Mouse (Mus musculus) bone marrow, adult 2 months (tissue): Measurements from ENCODE around the gene Cpm. TPM values are rescaled to one million over a fixed set of nuclear protein-coding genes. Genes with fewer than 3 reads are reported as not detected.

Source experiments
- H3K27ac ChIP-seq: fragments of 200-500 bp; 2 replicates; pipeline ENCODE4 v1.5.1; 2012; ENCODE audit warnings: low read depth, mild to moderate bottlenecking, control low read depth, inconsistent platforms, low read length; ENCODE audit not compliant: control insufficient read depth, poor library complexity, insufficient read depth
- H3K4me1 ChIP-seq: fragments of 200-500 bp; 2 replicates; pipeline ENCODE4 v1.6.1; 2011; ENCODE audit warnings: low read length; ENCODE audit not compliant: control insufficient read depth, insufficient read depth
- H3K4me3 ChIP-seq: fragments of 200-500 bp; replicated peaks from 2 replicates; pipeline ENCODE3; 2011; ENCODE audit warnings: mild to moderate bottlenecking, low read depth, low read length, control low read depth; ENCODE audit not compliant: control insufficient read depth
- CTCF ChIP-seq: fragments of 200-500 bp; IDR thresholded peaks from 2 replicates; pipeline ENCODE4 v1.5.1; 2011; ENCODE audit warnings: low read length, control low read depth; ENCODE audit not compliant: control insufficient read depth, insufficient read depth
- POLR2A ChIP-seq: fragments of 200-500 bp; IDR thresholded peaks from 2 replicates; pipeline ENCODE4 v1.6.1; 2011; ENCODE audit warnings: low read depth, mild to moderate bottlenecking, control low read depth, low read length, borderline replicate concordance; ENCODE audit not compliant: control insufficient read depth
- WGBS: fragments of 180-500 bp; shearing (Covaris S2); methylation state at CpG from one replicate; pipeline ENCODE4 v1.1.7; 2018; 5-methylcytosine and 5-hydroxymethylcytosine counted together
- polyA plus RNA-seq: library from polyadenylated mRNA; stranded (reverse); fragments of >200 nt; gene quantifications from 2 replicates; pipeline ENCODE4 v1.2.4, GENCODE M21; 2011; ENCODE audit warnings: low replicate concordance; ENCODE audit not compliant: missing spikeins, insufficient read depth, insufficient read length

Cpm gene
- polyA plus RNA-seq, 1 experiment: 11.6 TPM

DNA sequence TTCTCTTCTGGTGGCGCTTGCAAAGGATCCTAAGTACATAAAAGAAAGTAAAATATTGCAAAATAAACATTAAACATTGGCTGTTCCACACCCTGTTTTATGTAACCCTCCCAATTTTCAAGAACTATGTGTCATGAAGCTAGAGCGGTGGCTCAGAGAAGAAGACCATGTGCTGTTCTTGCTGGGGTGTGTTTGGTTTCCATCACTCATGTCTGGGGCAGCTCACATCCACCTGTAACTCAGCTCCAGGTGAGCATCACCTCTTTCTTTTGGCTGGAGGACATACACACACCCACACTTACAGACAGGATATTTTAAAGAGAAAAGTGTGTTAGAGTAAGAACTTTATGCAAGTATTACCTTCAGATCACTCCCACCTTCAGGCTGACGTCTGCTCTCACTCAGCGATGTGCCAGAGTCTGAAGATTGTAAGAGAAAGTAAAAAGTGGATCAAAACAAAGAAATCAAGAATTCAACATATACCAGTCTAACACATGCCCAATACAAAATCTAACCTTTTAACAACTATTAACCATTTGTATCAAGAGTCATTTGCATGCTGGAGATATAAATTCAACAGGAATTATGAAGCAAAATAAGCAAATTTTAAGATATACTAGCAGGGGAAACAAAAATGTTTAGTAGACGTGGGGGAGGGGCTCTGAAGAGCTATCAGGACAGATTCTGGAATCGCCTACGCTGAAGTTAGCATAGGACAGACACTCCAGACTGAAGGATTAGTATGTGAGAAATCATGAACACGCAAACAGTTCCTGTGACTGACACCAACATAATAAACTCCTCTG is 66.9 kb downstream of the Cpm start:
- Histone ChIP-seq H3K27ac (no peak overlapping the region), H3K4me3 (no peak overlapping the region), H3K4me1 (no peaks in the 10 kb centered on the region; the same call in 1 of the 2 replicates)
- TF ChIP-seq CTCF (no peak), POLR2A (no peak)
- 91% methylated on average over 8 of the region's 8 CpGs for WGBS

- TF ChIP-seq POLR2A (no peak), CTCF (no peak)
- H3K4me1 ChIP-seq: no peaks in the 10 kb centered on the region; the same call in 1 of the 2 replicates
- no peak overlapping the region for H3K27ac ChIP-seq
- 92% methylated on average over 6 of the region's 6 CpGs for WGBS
- H3K4me3 ChIP-seq: no peak overlapping the region
These were observed 67.7 kb downstream of the Cpm start for GRCm38 (mm10) chr10:117696827-117697560.

DNA sequence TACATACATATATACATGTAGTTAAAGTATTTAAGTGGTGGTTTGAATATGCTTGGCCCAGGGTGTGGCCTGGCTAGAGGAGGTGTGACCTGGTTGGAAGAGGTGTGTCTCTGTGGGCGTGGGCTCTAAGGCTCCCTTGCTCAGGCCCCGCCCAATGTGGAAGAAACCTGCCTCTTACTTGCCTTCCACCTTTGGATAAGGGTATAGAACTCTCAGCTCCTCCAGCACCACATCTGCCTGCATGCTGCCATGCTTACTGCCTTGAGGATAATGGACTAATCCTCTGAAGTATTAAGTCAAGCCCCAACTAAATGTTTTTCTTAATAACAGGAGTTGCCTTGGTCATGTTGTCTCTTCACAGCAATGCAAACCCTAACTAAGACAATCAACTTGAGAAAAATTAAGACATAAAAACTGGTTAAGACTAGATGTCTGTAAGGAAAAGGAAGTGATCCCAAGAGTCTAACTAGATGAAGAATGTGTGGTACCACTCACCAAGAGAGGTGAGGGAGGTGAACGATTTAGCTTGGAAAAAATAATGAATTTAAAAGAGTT is 68.3 kb downstream of the Cpm start:
- WGBS: 94% methylated on average over 3 of the region's 3 CpGs
- TF ChIP-seq POLR2A (no peak), CTCF (no peak)

GRCm38 (mm10) chr10:117698313-117699138 is 69.2 kb downstream of the Cpm start:
- TF ChIP-seq POLR2A (no peak), CTCF (no peak)
- no peak overlapping the region for H3K4me3 ChIP-seq
- H3K27ac ChIP-seq: no peak overlapping the region
- H3K4me1 ChIP-seq: no peaks in the 10 kb centered on the region; the same call in 1 of the 2 replicates
- WGBS: 96% methylated on average over 10 of the region's 10 CpGs

More for the DNA sequence above, 68.3 kb downstream of the Cpm start:
- Histone ChIP-seq H3K4me3 (no peak overlapping the region), H3K27ac (no peak overlapping the region), H3K4me1 (no peaks in the 10 kb centered on the region; the same call in 1 of the 2 replicates)

GRCm38 (mm10) chr10:117699914-117700313 is 70.6 kb downstream of the Cpm start:
- WGBS: 98% methylated on average over 4 of the region's 4 CpGs
- no peak for TF ChIP-seq CTCF
- TF ChIP-seq POLR2A: no peak
- H3K27ac ChIP-seq: no peak overlapping the region

GRCm38 (mm10) chr10:117700450-117700849 is 71.2 kb downstream of the Cpm start:
- Histone ChIP-seq H3K4me1 (no peaks in the 10 kb centered on the region), H3K4me3 (no peak overlapping the region), H3K27ac (no peak overlapping the region)
- WGBS: 94% methylated on average over 1 of the region's 1 CpGs
- TF ChIP-seq CTCF (no peak), POLR2A (no peak)

More at GRCm38 (mm10) chr10:117699914-117700313, 70.6 kb downstream of the Cpm start:
- H3K4me1 ChIP-seq: no peaks in the 10 kb centered on the region
- H3K4me3 ChIP-seq: no peak overlapping the region

GRCm38 (mm10) chr10:117701034-117701829 is 71.9 kb downstream of the Cpm start:
- H3K4me1 ChIP-seq: no peaks in the 10 kb centered on the region
- H3K4me3 ChIP-seq: no peak overlapping the region
- WGBS: 91% methylated on average over 6 of the region's 6 CpGs
- no peak overlapping the region for H3K27ac ChIP-seq
- TF ChIP-seq CTCF (no peak), POLR2A (no peak)
